Mouse (Mus musculus): Measurements from ENCODE around the gene Trappc11. TPM values are rescaled to one million over a fixed set of nuclear protein-coding genes. Genes with fewer than 3 reads are reported as not detected.

The Trappc11 gene
- polyA plus RNA-seq (2017; shearing (Covaris generic)), result 42.4 TPM

GRCm38 (mm10) chr8:47533344-47534125 lies at the start of gene Trappc11, which contains the start of gene Rwdd4a:
Gene Trappc11, minus strand, starts transcription at chr8:47533470.
Gene Rwdd4a, plus strand, starts transcription at chr8:47533664.

DNA sequence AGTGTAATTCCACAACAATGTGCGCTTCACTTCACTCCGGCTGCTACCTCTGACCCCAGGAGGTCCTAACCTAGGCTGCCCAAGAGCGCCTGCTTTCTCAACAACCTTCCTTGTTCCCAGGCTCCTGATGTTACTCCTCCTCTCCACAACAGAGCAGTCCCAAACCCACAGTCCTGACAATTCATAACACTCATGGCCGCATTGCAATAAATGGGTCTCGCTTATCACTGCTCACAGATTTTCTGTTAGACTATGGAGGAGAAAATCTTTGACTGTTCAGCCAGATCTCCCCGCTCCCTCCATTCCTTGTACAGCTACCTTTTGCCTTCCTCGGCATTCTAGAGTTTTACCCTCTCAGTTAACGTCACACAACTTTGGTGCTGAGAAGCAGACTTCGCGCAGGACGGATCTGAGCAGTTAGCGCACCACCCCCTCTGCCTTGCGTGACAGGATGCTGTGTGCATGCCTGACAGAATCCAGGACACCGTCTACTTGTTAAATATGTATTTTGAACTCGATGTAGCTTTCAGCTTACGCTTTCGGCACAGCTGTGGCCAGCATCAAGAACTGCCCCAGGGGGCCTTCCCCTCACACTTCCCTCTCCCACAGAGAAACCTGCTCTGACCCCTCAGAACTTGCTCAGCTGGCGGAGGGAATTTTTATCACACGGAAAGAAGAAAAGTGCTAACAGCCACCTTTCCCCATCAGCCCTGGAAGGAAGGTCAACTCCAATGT lies 86.8 kb downstream of the Trappc11 start, which contains the start of gene Stox2:
Stox2 (minus strand) TSS at position 51 of the 735 bp plus-strand sequence.

Other genes starting within 250 kb of the Trappc11 start
- 0.18 TPM for gene Stox2, start 87.1 kb downstream of the Trappc11 start, polyA plus RNA-seq (2017; shearing (Covaris generic))
- 45.0 TPM for gene Rwdd4a, start 194 bp upstream of the Trappc11 start, polyA plus RNA-seq (2017; shearing (Covaris generic))
- gene Ing2, start 142.1 kb upstream of the Trappc11 start, polyA plus RNA-seq (2017; shearing (Covaris generic)), result 32.1 TPM
- 57.1 TPM for gene Cdkn2aip, start 180.5 kb upstream of the Trappc11 start, polyA plus RNA-seq (2017; shearing (Covaris generic))

Measured in CD4-positive, CD25-positive, alpha-beta regulatory T cell (primary cell).